Mouse (Mus musculus): Measurements from ENCODE around the gene Mecom.

Mecom gene

DNA sequence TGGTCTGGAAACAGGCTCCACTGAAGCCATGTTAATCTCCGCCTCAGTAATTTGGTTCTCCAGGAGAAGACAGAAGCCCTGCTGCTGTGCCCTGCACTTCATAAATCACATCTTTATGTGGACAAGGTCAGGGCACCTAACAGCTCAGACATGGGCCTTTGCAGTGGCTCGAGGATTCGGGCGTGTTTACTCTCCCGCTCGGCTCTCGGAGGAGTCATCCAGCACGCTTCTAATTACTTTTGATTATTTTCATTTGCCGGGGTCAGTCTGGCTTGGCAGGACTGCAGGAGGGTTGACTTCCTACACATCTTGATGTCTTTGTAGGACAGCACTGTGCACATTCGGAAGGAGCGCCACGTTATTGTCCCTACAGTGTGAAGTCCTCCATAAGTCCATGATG, 529.6 kb downstream of the Mecom start:
- DNase-seq (ENCODE audit: low read depth, low spot score), result peak; percentile 70

DNA sequence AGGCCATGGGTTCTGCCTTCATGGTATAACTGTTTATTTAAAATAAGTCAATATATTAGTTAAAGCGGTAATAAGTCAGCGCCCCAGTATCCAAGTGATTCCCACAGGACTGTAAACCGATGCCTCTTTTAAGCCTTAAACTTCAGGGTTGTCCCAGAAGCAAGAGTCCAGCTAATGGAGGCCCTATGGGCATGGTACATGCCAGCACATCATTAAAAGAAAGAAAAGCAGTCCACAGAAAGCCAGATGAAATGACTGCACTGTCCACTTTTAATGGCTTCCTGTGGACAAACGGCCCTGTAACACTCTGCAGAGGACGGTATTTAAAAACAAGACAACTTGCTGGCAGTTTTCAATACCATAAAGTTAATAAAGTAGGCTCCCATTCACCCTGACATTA, 531.0 kb downstream of the Mecom start:
- no peak for DNase-seq (ENCODE audit: low read depth, low spot score)

DNA sequence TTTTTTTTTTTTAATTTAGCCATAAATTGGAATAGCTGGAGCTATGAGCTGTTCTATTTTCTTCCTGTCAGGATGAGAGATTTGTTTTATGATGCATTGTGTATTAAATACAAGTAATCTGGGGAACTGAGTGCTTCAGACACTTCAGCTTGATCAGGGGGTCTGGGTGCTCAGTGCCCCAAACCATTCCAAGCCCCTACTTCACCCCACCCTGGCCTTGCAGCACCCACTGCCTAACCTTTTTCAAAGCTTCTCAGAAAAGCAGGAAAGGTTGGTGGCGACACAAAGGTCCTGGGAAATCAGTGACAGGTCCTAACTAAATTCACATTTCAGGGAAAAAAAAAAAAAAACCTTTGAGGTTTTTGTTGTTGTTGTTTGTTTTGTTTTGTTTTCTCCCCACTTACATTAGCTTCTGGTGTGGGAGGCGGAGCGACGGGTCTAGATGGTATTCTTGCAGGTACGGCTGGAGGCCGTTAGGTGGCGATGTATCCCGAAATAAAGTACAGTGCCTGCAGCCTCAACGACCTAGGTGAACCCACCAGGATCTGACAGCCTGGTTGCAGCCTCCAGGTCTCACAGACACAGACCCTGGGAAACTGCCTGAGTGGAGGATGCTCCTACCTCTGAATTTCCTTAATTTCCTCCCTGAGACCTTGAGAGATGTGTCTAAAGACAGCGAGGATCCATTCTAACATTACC, 532.7 kb downstream of the Mecom start:
- DNase-seq (ENCODE audit: low read depth, low spot score), result peak; percentile 63

DNA sequence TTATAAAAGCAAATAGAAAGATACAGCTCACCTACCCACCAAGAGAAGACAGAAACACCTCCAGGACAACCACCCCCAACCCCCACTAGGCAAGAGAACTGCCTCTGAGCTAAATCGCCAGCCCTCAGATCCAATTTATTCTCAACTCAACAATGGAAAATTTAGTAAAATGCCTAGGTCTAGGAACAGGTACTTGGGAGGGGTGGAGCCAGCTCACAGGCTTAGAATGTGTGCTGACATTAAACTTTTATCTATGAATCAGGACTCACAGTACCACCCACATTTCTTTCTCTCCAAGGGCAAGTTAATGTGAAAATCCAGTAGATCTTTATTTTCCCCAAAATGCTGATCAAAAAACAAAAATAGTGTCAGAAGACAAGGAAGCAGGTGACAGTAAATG, 533.5 kb downstream of the Mecom start:
- DNase-seq (ENCODE audit: low read depth, low spot score), result no peak

DNA sequence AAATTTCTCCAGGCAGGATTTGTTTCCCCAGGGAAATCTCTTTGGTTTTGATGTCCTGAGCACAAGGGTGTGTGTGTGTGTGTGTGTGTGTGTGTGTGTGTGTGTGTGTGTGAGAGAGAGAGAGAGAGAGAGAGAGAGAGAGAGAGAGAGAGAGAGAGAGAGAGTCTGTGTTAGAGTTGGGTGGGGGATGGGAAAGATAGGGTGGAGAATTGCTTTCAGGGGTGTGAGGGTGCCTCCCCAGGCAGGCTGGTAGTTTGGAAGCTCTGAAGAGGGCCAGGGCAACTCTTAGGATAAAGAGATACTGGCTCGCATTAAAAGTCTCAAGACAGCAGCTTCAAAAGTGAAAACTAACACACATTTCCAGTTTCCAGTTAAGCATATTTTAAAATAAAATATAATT, 534.4 kb downstream of the Mecom start:
- no peak for DNase-seq (ENCODE audit: low read depth, low spot score)

- peak; percentile 48 for DNase-seq (ENCODE audit: low read depth, low spot score)
Measured at GRCm38 (mm10) chr3:30012666-30013365, 535.0 kb downstream of the Mecom start.

DNA sequence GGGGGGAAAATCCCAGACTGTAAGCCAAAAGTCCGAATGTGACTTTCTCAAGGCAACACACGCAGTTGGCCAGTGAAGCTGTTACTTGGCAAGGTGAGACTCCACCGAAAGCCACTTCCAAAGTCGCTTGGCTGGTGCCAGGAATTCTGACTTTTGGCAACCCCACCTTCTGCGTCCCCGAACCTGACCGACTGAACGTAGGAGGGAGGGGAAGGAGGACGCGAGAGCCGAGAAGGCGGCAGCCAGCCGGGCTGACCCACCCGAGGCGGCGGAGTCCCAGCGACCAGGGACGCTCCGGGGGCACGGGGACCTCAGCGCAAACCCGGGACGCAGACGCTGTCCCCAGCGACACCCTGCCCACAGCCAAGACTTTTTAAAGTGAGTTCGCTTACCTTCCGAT, 535.7 kb downstream of the Mecom start:
- no peak for DNase-seq (ENCODE audit: low read depth, low spot score)

DNA sequence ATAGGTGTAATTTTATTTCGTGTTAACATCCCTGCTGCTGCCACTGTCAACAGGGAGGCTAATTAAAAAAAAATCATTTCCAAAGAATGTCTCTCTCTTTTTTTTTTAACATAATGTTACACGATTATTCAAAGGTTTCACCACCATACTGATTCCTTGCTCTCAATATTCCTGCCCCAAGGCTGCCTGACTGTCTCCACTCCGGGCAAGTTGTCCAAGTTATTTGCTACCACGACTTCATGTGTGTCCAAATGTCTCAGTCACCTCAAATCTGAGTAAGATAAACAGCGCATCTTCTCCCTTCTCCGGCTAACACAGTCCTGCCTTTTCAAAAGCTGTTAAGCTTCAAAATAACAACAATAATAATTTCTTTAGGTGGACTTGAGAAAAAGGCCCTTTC, 536.1 kb downstream of the Mecom start:
- no peak for DNase-seq (ENCODE audit: low read depth, low spot score)

DNA sequence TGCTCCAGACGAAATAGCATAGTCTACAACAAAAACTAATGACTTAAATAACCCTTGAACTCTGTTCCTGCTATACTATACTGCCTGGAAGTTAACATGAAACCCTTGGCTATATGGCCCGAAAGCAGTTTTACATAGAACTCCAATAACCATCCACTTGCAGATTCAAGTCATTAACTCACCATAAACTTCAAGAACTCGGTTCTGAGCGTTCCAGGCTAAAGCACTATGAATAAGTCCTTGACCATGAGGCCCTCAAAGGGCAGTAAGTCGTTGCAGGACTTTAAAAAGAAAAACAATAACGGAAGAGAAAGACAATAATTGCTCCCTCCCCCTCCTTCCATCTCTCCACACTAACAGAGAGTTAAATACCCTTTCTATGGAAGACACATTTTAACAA, 536.9 kb downstream of the Mecom start:
- no peak for DNase-seq (ENCODE audit: low read depth, low spot score)

GRCm38 (mm10) chr3:30009596-30009995, 538.2 kb downstream of the Mecom start:
- no peak for DNase-seq (ENCODE audit: low read depth, low spot score)

DNA sequence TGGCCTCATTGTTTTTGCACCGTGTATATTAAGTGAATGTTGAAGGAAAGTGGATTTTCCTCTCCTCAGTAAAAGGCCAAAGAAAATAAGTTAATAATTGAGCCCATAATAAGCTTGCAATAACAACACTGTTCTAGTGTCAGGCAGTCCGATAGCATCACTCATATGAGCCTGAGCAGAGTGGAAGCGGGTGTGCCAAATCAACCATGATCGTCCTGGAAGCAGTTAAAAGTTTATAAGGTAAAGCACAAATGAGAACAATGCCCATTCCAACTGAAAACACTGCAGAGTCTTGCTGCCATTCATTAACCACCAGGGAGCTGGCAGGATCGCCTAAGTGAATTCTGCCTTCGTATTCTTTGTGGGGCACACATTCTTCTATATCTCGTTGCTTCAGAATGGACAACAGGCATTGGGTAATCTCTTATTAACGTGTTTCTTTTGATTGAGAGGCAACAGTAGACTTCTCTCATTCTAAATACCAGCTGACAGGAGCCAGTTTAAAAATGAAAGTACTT, 542.9 kb downstream of the Mecom start:
- DNase-seq (ENCODE audit: low read depth, low spot score), result no peak

- DNase-seq (ENCODE audit: low read depth, low spot score), result no peak
Measured at GRCm38 (mm10) chr3:30000260-30000659, 547.5 kb downstream of the Mecom start.

DNA sequence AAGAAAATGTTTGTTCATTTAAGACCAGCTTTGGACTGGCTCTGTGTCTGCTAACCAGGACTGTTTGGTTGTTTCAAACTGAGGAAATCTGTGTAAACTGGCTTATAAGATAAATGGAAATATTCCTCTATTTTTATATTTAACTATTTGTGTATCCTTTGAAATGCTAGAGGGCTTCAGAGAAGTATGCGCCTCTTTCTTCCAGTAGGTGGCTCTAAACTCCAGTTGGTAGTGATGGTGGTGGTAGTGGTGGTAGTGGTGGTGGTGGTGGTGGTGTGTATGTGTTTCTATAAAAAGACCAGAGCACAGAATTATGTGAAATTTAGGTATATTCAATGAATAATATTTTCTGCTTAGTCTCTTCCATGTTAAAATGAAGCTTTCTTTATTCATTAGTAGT, 548.8 kb downstream of the Mecom start:
- DNase-seq (ENCODE audit: low read depth, low spot score), result no peak

GRCm38 (mm10) chr3:29997068-29997467, 550.7 kb downstream of the Mecom start:
- DNase-seq (ENCODE audit: low read depth, low spot score), result no peak

DNA sequence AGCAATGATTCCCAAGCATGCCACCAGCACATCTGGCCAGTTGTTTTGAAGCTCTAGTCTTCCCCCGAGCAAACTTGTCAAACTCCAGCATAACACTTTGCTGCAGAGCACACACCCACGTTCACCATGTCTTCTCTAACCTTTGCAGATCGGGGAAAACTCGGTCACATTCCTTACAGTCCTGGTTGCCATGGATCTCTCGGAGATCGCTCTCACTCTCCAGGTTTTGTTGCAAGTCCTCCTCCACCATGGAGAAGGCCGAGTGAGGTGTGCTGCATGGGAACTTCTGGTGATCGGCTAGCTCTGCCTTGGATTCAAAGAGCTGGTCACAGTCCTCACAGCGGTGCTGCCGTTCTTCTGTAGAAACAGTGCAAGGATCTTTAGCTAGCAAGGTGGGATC, 554.5 kb downstream of the Mecom start:
- no peak for DNase-seq (ENCODE audit: low read depth, low spot score)

DNA sequence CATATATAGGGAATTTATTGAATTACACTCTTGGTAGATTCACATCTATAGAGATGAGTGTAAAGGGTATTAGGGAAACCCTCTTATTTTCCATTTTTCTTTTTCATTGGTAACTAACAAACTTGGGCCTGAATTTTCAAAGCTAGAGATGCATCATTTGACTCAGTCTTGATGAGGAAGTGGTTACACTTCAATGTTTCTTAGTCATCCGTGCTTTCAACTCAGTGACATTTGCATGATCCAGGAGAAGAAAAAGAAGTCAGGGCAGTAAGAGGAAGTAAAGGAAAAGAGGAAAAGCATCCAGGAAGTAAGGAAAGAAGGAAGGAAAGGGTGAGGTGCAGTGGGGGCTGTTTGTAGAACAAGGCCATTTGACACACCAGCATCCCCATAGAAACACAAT, 556.3 kb downstream of the Mecom start:
- DNase-seq (ENCODE audit: low read depth, low spot score), result no peak

DNA sequence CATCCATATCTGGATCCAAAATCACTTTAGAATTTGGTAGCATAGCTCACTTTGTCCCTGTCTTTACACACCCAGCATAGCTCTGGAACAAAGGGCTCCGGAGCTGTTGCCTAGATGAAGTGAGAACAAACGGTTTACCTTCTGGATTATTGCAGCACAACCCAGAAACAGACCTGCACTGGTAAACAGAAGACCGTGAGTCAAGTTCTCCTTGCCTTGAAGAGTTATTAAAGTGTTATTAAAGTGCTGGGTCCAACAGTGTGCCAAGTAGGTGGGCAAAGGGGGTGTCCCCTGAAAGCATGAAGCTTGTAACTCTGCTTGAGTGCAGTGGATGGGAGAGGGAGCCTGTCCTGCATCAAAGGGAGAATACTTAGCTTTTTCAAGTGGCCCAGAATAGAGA, 563.4 kb downstream of the Mecom start:
- no peak for DNase-seq (ENCODE audit: low read depth, low spot score)

GRCm38 (mm10) chr3:29981259-29981910, 566.4 kb downstream of the Mecom start:
- DNase-seq (ENCODE audit: low read depth, low spot score), result no peak

DNA sequence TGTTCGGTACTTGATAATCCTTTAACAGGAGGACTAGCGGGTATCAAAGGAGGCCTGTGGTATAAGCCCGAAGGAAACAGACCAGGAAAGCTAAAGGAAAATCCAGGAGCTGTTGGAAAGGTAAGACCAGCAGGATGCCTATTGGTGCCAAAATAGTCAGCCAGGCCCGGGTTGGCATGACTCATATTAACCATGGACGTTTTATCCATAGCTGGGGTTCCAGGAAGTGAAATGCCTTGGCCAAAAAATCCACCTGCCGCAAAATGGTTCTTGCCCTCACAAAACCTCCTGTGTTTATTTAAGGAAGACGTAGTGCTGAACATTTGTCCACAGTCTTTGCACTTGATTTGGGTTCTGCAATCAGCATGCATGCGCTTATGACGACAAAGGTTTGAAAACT, 567.3 kb downstream of the Mecom start:
- DNase-seq (ENCODE audit: low read depth, low spot score), result no peak

- no peak for DNase-seq (ENCODE audit: low read depth, low spot score)
Measured at GRCm38 (mm10) chr3:29976580-29976979, 571.2 kb downstream of the Mecom start.

DNA sequence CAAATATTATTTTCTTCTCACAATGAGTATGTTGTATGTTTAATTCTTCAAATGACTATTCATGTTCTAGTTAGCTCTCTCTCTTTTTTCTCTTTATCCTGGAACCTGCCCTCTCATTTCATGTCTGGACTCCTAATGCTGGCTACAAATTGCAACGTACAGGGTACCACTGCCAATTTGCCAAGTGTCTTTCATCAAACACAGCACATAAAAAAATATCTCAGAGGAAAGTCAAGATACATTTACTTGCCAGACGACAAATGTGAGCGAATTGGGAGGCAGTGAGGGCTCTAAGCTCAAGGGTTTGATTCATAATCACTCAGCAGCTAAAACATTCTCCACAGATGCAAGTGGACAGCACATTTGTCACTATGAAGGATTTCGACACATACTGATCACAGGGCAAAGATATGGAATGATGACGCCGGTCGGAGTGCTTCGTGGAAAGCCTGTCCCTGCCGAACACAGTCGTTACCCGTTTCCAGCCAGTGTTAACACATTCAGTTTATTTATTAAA, 579.3 kb downstream of the Mecom start:
- DNase-seq (ENCODE audit: low read depth, low spot score), result no peak

DNA sequence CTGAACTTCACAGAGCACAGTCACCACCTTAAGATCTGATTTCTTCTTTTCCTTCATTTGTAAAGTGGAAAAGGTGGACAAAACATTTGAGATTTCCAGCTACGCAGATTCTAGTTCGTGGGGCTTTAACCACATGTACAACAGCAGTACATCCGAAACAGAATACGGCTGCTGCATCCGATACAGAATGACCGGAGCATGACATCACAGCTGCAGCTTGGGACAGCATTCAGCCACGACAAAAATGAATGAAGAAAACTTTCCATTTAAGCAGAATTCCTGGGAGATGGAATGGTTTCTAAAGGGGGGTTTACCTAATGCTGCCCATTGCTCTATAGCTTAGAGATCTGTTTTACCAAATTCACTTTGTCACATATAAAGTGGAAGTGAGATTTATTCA, 583.9 kb downstream of the Mecom start:
- no peak for DNase-seq (ENCODE audit: low read depth, low spot score)

DNA sequence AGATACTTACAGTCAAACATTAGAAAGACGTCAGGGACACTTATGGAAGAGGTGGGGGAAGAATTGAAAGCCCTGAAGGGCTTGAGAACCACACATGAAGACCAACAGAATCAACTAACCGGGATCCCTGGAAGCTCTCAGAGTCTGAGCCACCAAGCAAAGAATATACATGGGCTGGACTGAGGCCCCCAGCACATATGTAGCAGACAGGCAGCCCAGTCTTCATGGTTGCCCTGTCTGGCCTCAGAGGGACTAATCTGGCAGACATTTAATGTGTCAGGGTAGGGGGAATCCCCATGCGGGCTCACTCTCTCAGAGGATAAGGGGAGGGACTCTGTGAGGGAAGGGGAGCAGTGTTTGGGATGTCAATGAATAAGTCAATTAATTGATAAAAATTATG, 584.4 kb downstream of the Mecom start:
- no peak for DNase-seq (ENCODE audit: low read depth, low spot score)

All from embryo, embryonic 11.5 days (tissue).